Mouse (Mus musculus): ENCODE measurements at regions not wholly inside any gene's neighbourhood (a gene's known extent, or its start where the extent isn't known, plus 50 kb on each side); places are given as distances from the start of the nearest gene placed in this dataset.

GRCm38 (mm10) chr9:46610101-46611005 lies 290.6 kb upstream of the 4931429L15Rik start:
- TF ChIP-seq TBP (IDR thresholded peaks at IDR 0.05; ENCODE audit: low read depth, low read length) (no peak), HCFC1 (IDR thresholded peaks at IDR 0.05; ENCODE audit: low read depth, low read length) (no peak), CHD1 (IDR thresholded peaks at IDR 0.05; ENCODE audit: low read depth, low read length) (no peak), POLR2A (IDR thresholded peaks at IDR 0.05; ENCODE audit: control insufficient read depth in 1 of 2, insufficient read depth in 1 of 2, low read depth in 1 of 2, low read length in 2 of 2, poor library complexity in 1 of 2) (no peak), CTCF (IDR thresholded peaks at IDR 0.05 in 2 of 3, conservative IDR thresholded peaks at IDR 0.05 in 1 of 3; ENCODE audit: control insufficient read depth in 1 of 3, insufficient read depth in 1 of 3, low read depth in 2 of 3, low read length in 3 of 3, poor library complexity in 1 of 3, severe bottlenecking in 1 of 3) (no peak)

Data from MEL (cell line).